Mouse (Mus musculus) cortical plate, adult 2 months (tissue): Measurements from ENCODE around the gene Eno3.

Experiments
- CTCF ChIP-seq: fragments of 200-500 bp; IDR thresholded peaks from 2 replicates; pipeline ENCODE4 v1.5.1; 2011; ENCODE audit warnings: mild to moderate bottlenecking, control low read depth, low read length; ENCODE audit not compliant: insufficient read depth; ENCODE audit errors: extremely low read depth
- POLR2A ChIP-seq: fragments of 200-500 bp; IDR thresholded peaks from 2 replicates; pipeline ENCODE4 v1.6.1; 2011; ENCODE audit warnings: mild to moderate bottlenecking, low read length, control low read depth; ENCODE audit not compliant: insufficient read depth; ENCODE audit errors: extremely low read depth

DNA sequence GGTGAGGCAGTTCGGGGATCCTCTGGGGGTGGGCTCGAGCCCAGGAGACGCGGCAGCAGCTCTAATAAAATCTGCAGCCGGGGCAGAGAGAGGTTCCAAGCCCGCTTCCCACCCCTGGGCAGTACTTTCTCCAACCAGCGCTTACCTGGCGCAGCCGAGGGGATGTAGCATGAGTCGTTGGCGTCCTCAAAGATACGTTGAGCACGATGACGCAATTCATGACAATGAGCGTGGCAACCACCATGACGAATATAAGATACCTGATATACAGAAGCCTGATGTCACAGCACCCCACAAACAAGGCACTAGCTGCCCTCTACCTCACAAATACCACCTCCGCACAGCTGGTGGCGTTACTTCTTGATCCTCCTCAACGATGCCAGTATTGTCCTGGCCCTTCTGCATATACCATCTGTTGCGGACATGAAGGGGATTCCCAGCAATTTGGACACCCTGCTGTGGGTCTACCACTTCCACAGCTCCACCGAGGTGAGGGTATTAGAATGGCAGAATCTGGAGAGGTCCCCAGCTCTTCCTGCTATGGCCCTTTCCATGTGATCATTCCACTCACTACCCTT, 41.4 kb upstream of the Eno3 start, which contains the start of gene 4930544D05Rik:
- TF ChIP-seq CTCF = no peak
- TF ChIP-seq POLR2A = no peak
